Mouse (Mus musculus) heart, postnatal 0 days (tissue): ENCODE measurements around the gene H13.

Experiments used
- CTCF ChIP-seq: IDR thresholded peaks from 2 replicates; pipeline ENCODE4 v1.5.1; 2016; ENCODE audit warnings: antibody characterized with exemption, control low read depth, low read depth
- EP300 ChIP-seq: IDR thresholded peaks from 2 replicates; pipeline ENCODE4 v1.6.1; 2016; ENCODE audit warnings: antibody characterized with exemption, low read depth

DNA sequence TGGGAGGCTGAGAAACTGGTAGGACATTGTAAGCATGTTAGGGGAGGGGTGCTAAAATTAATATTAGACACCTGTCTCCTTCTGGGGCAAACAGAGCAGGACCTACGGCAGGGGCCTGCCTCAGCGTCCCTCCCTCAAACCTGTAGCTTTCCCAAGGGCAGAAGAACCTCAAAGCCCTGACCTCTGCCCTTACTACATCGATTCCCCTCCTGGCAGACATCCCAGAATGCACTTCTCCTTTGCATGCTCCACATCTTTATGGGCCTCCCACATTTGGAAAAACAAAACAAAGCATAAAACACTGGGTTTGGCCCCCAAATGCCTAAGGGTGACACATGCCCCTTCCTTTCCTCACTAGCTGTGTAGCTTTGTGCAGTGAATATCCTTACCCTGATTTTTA, 40.0 kb upstream of the H13 start:
- no peak for TF ChIP-seq CTCF
- TF ChIP-seq EP300: no peak
